Mouse (Mus musculus) megakaryocyte, embryonic 14.5 days (primary cell): ENCODE measurements at regions not wholly inside any gene's neighbourhood (a gene's known extent, or its start where the extent isn't known, plus 50 kb on each side); places are given as distances from the start of the nearest gene placed in this dataset.

ENCODE experiments used
- FLI1 ChIP-seq: IDR thresholded peaks from 2 replicates; pipeline ENCODE4 v1.6.1; 2012; ENCODE audit warnings: low read length, inconsistent platforms, mixed read lengths
- GATA1 ChIP-seq: IDR thresholded peaks from 3 replicates; pipeline ENCODE4 v1.6.1; 2012; ENCODE audit warnings: mixed read lengths, low read length, inconsistent platforms, borderline replicate concordance

DNA sequence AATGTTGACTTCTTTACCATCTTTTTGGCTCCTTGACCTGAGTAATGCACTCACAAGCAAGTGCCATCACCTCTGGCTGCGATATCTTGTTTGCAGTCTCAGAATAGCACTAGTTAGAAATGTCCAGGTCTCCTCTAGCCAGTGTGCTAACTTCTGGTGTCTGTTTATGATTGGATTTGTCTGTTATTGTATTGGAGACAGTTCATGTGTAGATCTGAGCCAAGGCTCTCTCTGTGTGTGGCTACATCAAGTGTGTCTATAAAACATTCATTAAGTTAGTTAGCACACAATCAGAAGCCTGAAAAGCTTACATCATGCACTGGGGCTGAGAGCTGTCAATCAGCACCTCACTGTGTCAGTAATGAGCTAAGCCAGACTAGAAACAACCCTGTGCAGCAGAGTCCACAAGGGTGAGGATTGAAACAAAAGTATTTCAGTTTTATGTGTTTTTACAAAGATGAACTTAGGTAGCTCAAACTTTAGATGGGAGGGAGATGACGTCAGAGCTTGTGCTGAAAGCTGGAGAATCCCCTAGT is 214.5 kb downstream of the Fam76b start:
- TF ChIP-seq GATA1 (no peak), FLI1 (no peak)
